Mouse (Mus musculus) kidney, adult 2 months (tissue): ENCODE results near the gene Lilrb4a.

Source experiments
- CTCF ChIP-seq: fragments of 200-500 bp; conservative IDR thresholded peaks from 2 replicates; pipeline ENCODE4 v1.5.1; 2011; ENCODE audit warnings: low read depth, mild to moderate bottlenecking, control low read depth, low read length, moderate library complexity, mixed read lengths; ENCODE audit not compliant: insufficient read depth, insufficient read length
- POLR2A ChIP-seq: fragments of 200-500 bp; IDR thresholded peaks from one replicate; pipeline ENCODE4 v1.6.1; 2011; ENCODE audit warnings: low read depth, low read length, control low read depth

GRCm38 (mm10) chr10:51455762-51456161 lies 35.0 kb upstream of the Lilrb4a start:
- no peak for TF ChIP-seq POLR2A
- no peak for TF ChIP-seq CTCF
